Mouse (Mus musculus): Measurements from ENCODE around the gene Nlrp6.

- TF ChIP-seq CTCF (IDR thresholded peaks at IDR 0.05; ENCODE audit: low read depth): no peak
- no peak for TF ChIP-seq EP300 (IDR thresholded peaks at IDR 0.05; ENCODE audit: low read depth)
Measured at GRCm38 (mm10) chr7:140902036-140902875, 18.4 kb upstream of the Nlrp6 start.
